Mouse (Mus musculus) inflammation-experienced regulatory T-cells (primary cell): ENCODE results near the gene Ptch1. TPM values are rescaled to one million over a fixed set of nuclear protein-coding genes. Genes with fewer than 3 reads are reported as not detected.

Source experiments
- polyA plus RNA-seq, 2 experiments: library from polyadenylated mRNA; unstranded; fragments of 100-300 nt; shearing (Covaris generic); gene quantifications; one replicate each; pipeline ENCODE4 v1.2.1; 2017

Gene Ptch1
- 10 to 100 TPM; 10.4 to 14.1 TPM for polyA plus RNA-seq

GRCm38 (mm10) chr13:63573256-63573835, at the start of gene Ptch1:
Ptch1 (minus strand) TSS chr13:63573598.

GRCm38 (mm10) chr13:63496646-63497582, 76.5 kb downstream of the Ptch1 start, which contains the start of gene Fancc:
Fancc (minus strand) TSS chr13:63497278.

Other genes with a start within 250 kb of the Ptch1 start
- gene Fancc, start 76.3 kb downstream of the Ptch1 start, polyA plus RNA-seq, result 10 to 100 TPM; 21.4 to 22.3 TPM
- gene Ercc6l2, start 241.6 kb upstream of the Ptch1 start, polyA plus RNA-seq, result 10 to 100 TPM; 18.8 to 21.8 TPM